Mouse (Mus musculus) cerebellum, adult 18-20 months (tissue): ENCODE data around the gene Sema5b.

Source experiments
- DNase-seq, 2 experiments: peaks; one replicate each; pipeline ENCODE4 v3.0.0; 2021

Gene Sema5b

DNA sequence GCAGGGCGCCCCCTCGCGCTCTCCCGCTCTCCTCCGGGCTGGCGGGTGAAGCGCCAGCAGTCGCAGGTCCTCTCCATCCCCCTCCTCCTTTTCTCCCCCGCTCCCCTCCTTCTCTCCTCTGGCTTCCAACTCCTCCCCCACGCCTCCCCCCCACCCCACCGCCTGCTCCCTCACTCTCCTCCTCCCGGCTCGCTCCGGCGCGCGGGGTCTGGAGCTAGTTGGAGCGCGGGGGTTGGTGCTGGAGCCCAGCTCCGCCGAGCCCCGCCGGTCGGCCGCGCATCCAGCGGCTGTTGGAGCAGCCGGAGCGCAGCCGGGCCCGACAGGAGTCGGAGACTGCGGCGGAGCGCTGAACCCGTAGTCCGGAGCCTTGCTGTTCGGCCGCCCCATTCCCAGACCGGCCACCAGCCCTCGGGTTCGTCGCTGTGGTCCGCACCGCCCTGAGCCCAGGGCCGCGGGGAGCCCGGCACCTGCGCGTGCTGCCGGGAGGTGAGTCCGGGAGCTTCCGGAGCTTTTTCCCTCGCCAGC is at the start of gene Sema5b:
Gene Sema5b, plus strand, starts transcription at position 29 of the 525 bp plus-strand sequence.
- peak; percentile 44 to 58 for DNase-seq

DNA sequence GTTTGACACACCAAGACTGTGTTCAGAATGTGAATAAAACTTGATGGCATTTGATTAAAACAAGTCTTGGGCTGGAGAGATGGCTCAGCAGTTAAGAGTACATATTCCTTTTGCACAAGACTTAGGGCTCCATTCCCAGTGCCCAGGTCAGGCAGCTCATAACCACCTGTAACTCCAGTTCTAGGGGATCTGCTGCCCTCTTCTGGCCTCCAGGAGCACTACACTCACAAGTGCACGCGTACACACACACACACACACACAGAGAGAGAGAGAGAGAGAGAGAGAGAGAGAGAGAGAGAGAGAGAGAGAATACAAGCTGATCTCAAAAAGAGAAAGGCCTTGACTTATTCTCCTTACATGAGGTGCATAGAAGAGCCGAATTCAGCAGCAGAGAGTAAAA is 40.6 kb upstream of the Sema5b start:
- no peak for DNase-seq

DNA sequence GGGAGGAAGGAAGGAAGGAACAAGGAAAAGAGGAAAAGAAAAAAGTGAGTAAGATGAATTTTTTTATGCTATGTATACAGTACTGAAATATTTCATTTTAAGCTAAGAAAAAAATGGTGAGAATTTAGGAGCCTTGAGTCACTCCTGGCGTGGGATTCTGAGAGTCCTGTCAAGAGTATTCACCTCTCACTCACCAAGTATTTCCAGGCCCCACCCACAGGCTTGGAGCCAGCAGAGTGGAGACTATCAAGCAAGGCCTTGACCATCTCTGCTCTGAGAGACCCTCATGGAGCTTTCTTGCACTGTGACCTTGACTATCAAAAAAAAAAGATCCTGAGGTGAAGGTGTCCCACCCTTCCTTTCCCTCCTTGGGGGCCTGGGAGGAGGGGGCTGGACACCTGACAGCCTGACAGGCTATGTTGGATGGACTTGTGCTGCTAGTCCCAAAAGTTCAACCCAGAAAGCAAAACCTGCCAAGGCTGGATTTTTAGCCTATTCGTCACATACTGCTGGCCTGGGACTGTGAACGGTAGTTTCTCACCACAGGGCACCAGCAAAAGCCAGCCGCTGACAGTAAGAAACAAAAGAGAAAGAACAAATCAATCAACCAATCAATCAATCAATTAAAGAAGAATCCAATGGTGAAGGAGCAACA is 39.7 kb upstream of the Sema5b start:
- no peak for DNase-seq

- DNase-seq = no peak
Measured at GRCm38 (mm10) chr16:35502456-35502855, 38.5 kb upstream of the Sema5b start.

GRCm38 (mm10) chr16:35504266-35504665 is 36.7 kb upstream of the Sema5b start:
- no peak for DNase-seq

GRCm38 (mm10) chr16:35505786-35506185 is 35.2 kb upstream of the Sema5b start:
- no peak for DNase-seq

DNA sequence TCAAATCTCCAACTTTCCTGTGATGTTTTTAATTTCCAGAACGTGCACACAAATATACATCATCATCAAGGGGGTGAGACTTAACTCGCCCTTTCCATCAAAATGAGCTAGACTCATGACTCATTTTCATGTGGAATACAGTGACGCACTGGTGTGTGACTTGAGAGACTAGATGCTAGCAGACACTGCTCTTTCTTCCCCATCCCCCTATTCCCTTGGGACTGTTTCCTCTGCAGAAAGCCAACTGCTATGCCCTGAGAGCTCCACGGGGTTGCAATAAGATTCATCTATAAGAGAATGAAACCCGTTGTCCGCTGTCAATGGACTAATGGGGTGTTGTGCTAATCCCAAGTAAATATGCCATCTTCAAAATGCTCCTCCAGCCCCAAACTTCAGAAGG is 32.4 kb upstream of the Sema5b start:
- DNase-seq = no peak

GRCm38 (mm10) chr16:35509331-35510070 is 31.4 kb upstream of the Sema5b start:
- DNase-seq = no peak

- no peak for DNase-seq
Measured at GRCm38 (mm10) chr16:35515977-35516612, 24.9 kb upstream of the Sema5b start.

DNA sequence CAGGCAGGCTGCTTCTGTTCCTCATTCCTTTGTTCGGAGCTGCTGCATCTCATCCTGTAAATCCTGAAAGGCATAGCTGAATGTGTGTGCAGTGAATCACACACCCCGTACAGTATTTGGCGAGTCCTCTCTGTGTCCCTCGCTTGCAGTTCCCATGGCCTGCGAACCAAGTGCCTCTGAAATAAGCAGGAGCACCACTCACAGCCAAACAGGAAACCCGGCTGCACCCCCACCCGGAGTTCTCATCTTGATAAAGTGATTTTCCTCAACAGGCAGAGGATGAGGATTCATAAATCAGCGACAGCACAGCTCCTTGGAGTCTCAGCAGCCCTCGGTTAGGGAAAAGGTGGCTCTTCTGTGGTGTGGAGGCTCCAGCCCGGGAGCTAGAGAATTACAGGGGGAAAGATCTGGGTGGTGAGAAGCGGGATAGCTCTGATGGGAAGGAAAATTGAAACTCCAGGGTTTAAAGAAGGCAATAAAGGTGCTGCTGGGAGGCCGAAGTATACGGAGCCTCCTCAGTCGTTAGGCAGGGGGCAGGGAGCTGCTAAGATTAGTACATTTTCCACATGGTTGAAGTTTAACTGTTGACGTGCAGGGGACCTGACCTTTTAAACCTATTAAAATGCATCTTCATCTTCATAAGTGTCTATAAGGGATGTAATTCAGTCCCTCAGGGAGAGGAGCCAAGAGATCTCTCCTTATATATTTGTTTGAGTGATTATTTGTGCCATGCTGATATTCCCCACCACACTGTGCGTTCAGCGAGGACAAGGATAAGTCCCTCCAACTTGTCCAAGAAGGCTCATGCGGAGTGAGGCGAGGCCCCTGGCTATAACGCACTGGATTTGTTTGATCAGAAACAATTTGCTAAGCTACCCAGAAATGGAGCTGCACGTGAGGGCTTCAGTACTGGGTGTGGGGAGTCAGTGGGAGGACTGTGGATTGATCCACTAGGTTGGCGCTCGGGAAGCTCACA is 22.7 kb upstream of the Sema5b start:
- DNase-seq = no peak

GRCm38 (mm10) chr16:35519245-35519644 is 21.7 kb upstream of the Sema5b start:
- no peak for DNase-seq

DNA sequence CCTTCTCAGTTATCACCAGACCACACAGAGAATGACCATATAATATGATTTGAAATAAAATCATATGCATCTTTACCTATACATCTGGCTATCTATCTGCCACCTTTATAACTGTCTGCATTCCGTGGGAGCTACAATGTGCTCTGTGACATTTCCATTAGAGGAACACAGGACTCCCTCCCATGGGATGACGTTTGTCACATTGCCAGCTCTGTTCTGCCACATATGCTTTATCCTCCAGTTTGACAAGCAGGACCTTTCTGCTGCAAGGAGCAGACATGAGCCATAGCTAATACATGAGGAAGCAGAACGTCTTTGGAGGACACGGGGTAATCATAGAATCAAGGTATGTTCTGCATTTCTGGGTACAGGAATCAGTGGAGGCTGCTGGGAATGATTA is 16.7 kb upstream of the Sema5b start:
- DNase-seq = no peak

GRCm38 (mm10) chr16:35534630-35535029 is 6.3 kb upstream of the Sema5b start:
- DNase-seq = no peak

DNA sequence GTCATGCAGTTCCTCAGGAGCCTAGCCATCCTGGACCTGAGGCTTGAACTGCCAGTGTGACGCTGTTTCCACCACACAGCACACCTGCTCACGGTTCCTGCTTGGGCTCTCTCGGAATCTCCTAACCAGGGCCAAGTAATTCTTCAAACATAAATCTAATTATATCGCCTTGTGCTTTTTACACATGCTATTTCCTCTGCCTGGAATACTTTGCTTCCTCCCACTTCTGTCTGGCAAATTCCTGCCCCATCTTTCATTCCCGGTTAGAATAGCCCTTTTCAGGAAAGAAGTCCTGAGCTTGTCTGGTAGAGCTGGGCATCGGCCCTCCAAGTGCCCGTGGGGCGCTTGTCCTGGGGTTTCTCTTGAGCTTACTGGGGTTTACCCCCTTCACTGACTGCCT is 3.3 kb upstream of the Sema5b start:
- no peak for DNase-seq

- no peak for DNase-seq
Measured at GRCm38 (mm10) chr16:35539041-35539440, 1.9 kb upstream of the Sema5b start.

GRCm38 (mm10) chr16:35540333-35541116 is 420 bp upstream of the Sema5b start:
- DNase-seq = peak; percentile 46 to 52

DNA sequence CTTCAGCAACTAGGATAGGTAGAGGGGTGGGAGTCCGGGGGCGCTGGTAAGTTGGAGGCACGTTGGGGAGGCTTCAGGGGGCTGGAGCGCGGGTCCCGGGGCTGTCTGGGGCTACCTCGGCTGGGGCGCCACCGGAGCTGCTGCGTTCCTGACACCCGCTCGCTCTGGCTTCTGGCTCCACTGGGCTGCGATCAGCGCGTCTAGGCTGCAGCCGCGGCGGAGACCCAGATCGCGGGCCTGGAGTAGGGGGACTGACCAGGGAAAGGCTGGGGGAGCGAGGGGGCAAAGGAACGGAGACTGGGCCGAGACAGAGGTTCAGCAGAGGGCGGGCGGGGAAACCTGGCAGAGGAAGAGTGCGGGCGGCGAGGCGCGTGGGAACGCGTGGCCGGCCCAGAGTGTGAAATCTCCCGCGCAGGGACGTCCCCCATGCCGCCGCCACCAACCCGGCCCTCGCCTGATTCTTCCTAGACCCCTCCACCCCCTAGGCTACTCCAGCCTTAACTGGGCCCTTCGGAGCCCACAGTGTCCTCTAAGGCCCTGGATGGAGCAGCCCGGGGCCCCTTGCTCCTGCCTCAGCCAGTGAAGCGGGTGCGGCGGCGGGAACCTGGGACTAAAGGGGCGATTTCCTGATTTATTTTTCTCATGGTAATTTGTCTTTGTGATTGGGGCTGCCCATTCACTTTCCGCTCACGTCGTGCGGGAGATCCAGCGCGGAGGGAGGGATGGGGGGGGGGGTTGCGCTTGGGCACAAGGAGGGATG is 896 bp downstream of the Sema5b start:
- DNase-seq = peak; percentile 18 to 35

GRCm38 (mm10) chr16:35542421-35542780 is 1.5 kb downstream of the Sema5b start:
- DNase-seq = peak in 1 of 2 experiments; percentile 10

- DNase-seq = no peak
Measured at GRCm38 (mm10) chr16:35545723-35546122, 4.8 kb downstream of the Sema5b start.

- no peak for DNase-seq
Measured at GRCm38 (mm10) chr16:35547966-35548365, 7.0 kb downstream of the Sema5b start.

GRCm38 (mm10) chr16:35549354-35549753 is 8.4 kb downstream of the Sema5b start:
- peak in 1 of 2 experiments; percentile 21 for DNase-seq
